Mouse (Mus musculus) T-cell, adult 2 months (primary cell): ENCODE data around the gene Tent4a.

Experiments used
- DNase-seq: peaks from one replicate; pipeline ENCODE4 v3.0.0; 2022; ENCODE audit warnings: low spot score

Tent4a gene

GRCm38 (mm10) chr13:69519137-69519536, 15.3 kb downstream of the Tent4a start:
- DNase-seq = no peak

GRCm38 (mm10) chr13:69517445-69517844, 17.0 kb downstream of the Tent4a start:
- DNase-seq = no peak

- no peak for DNase-seq
Measured at GRCm38 (mm10) chr13:69515091-69515490, 19.3 kb downstream of the Tent4a start.

- DNase-seq = peak; percentile 42
Measured at GRCm38 (mm10) chr13:69509391-69510244, 24.8 kb downstream of the Tent4a start.

GRCm38 (mm10) chr13:69507666-69508065, 26.8 kb downstream of the Tent4a start:
- DNase-seq = no peak

GRCm38 (mm10) chr13:69506341-69507086, 27.9 kb downstream of the Tent4a start:
- DNase-seq = no peak

GRCm38 (mm10) chr13:69502863-69503262, 31.6 kb downstream of the Tent4a start:
- DNase-seq = no peak

GRCm38 (mm10) chr13:69502157-69502750, 32.2 kb downstream of the Tent4a start:
- no peak for DNase-seq

- DNase-seq = no peak
Measured at GRCm38 (mm10) chr13:69498276-69498675, 36.1 kb downstream of the Tent4a start.

- DNase-seq = peak; percentile 40
Measured at GRCm38 (mm10) chr13:69492876-69493463, 41.4 kb downstream of the Tent4a start.

GRCm38 (mm10) chr13:69489777-69490176, 44.6 kb downstream of the Tent4a start:
- DNase-seq = no peak

- no peak for DNase-seq
Measured at GRCm38 (mm10) chr13:69488565-69489255, 45.7 kb downstream of the Tent4a start.

GRCm38 (mm10) chr13:69487611-69488275, 46.7 kb downstream of the Tent4a start:
- DNase-seq = no peak

GRCm38 (mm10) chr13:69487108-69487507, 47.3 kb downstream of the Tent4a start:
- DNase-seq = no peak

GRCm38 (mm10) chr13:69485833-69486232, 48.6 kb downstream of the Tent4a start:
- no peak for DNase-seq

- no peak for DNase-seq
Measured at GRCm38 (mm10) chr13:69485326-69485725, 49.1 kb downstream of the Tent4a start.

- no peak for DNase-seq
Measured at GRCm38 (mm10) chr13:69482751-69483150, 51.7 kb downstream of the Tent4a start.

GRCm38 (mm10) chr13:69481634-69482505, 52.5 kb downstream of the Tent4a start:
- no peak for DNase-seq

- DNase-seq = no peak
Measured at GRCm38 (mm10) chr13:69481026-69481425, 53.4 kb downstream of the Tent4a start.

- DNase-seq = no peak
Measured at GRCm38 (mm10) chr13:69479906-69480305, 54.5 kb downstream of the Tent4a start.
